Mouse (Mus musculus): ENCODE data around the gene Cpt1c. TPM values are rescaled to one million over a fixed set of nuclear protein-coding genes. Genes with fewer than 3 reads are reported as not detected.

The Cpt1c gene
- polyA plus RNA-seq, 1 experiment from 2014 or later: 1.5 TPM

DNA sequence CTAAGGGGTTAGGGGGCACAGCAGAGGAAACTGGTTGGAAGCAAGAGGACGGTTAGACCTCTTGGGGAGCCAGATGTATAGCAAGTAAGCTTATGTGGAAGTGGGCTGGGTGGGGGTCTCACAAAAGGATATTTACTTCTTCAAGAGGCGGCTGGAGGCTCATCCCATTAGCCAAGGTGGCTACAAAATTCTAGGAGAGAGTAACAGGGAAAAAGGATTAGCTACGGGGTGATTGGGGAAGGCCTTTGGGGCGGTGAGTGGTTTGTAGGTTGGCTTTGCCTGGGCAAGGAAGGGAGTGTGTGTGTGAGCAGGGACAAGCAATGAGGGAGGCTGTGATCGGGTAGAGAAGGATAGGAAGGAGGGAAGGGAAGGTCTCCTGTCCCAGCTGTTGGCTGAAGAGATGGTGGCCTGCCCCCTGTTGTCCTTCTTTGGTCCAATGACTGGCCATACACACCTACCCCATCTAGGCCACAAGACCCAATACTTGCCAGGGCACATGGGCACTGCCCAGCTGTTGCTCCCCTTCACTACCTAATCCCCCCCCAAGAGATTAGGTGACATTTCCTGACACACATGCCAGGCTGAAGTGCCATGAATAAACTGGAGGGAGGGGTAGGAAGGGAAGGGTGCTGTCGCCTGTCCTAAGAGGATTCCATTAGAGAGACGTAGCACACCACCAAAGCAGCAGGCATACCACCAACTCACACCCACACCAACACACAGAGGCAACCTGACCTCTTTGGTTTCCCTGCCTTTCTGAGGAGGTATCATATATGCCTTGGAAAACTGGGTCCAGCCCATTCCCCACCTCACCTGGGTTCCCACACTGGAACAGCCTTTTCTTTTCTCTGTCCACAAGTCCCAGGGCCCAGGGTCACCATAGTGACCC lies 9.5 kb upstream of the Cpt1c start:
- 78% methylated on average over 7 of the region's 7 CpGs for WGBS (ENCODE audit: insufficient replicate concordance)
- H3K4me1 ChIP-seq (replicated peaks): peaks cover 52% of the 10 kb centered on the region
- peak overlapping the region; percentile 99 for H3K4me2 ChIP-seq
- H3K27ac ChIP-seq (replicated peaks): peak overlapping the region; percentile 90
- H3K9ac ChIP-seq: no peak overlapping the region
- no peaks in the 10 kb centered on the region for H3K27me3 ChIP-seq
- no peak for ATAC-seq (ENCODE audit: insufficient read depth)
- H3K36me3 ChIP-seq (replicated peaks): peaks cover 31% of the 10 kb centered on the region
- no peaks in the 10 kb centered on the region for H3K9me3 ChIP-seq (replicated peaks)
- H3K4me3 ChIP-seq (replicated peaks): peak overlapping the region; percentile 95

DNA sequence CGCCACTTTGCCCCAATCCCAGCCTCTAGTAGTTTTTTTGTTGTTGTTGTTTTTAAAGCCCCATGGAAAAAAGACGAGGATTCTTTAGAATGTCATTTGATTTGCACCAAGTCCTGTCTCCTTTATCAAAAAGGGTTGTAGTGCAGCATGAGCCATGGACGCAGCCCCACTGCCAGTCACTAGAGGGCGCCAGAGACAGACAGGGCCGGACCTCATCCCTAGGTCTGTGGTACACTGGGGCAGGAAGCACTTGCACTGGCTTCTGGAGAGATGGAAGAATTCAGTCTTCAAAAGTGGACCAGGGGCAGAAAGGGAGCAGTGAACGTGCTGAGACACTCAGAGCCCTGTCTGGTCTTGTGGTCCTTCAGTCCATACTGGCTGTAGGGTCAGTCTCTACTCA lies 8.4 kb upstream of the Cpt1c start:
- ATAC-seq (ENCODE audit: insufficient read depth): no peak
- Histone ChIP-seq H3K4me3 (replicated peaks) (no peak overlapping the region), H3K9me3 (replicated peaks) (no peaks in the 10 kb centered on the region), H3K36me3 (replicated peaks) (peaks cover 42% of the 10 kb centered on the region), H3K4me1 (replicated peaks) (peaks cover 43% of the 10 kb centered on the region), H3K9ac (no peak overlapping the region), H3K27ac (replicated peaks) (0 out of 2 replicates have a peak overlapping the region, but pooled peaks have one; percentile 90), H3K27me3 (no peaks in the 10 kb centered on the region), H3K4me2 (no peak overlapping the region)
- WGBS (ENCODE audit: insufficient replicate concordance): 21% methylated on average over 6 of the region's 6 CpGs

DNA sequence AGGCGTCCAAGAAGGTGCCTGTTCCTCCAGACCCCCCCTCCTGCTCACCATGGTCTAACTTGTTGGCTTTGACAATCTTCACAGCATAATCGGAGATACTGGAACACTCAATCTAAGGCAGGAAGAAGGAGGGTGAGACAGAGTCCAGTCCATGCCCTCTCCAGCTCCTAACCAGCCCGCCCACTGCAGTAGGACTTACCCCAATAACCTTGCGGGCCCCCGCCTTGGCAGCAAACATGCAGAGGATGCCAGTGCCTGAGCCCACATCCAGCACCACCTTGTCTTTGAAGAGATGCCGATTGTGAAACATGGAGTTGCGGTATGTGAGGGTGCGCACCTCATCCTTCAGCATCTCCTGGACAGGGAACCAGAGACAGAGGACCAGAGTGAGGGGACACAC lies 6.9 kb upstream of the Cpt1c start:
- Histone ChIP-seq H3K36me3 (replicated peaks) (peaks cover 58% of the 10 kb centered on the region), H3K9me3 (replicated peaks) (no peaks in the 10 kb centered on the region), H3K9ac (no peak overlapping the region), H3K4me3 (replicated peaks) (no peak overlapping the region), H3K27ac (replicated peaks) (no peak overlapping the region), H3K4me2 (no peak overlapping the region), H3K4me1 (replicated peaks) (peaks cover 32% of the 10 kb centered on the region), H3K27me3 (no peaks in the 10 kb centered on the region)
- 88% methylated on average over 8 of the region's 8 CpGs for WGBS (ENCODE audit: insufficient replicate concordance)
- no peak for ATAC-seq (ENCODE audit: insufficient read depth)

DNA sequence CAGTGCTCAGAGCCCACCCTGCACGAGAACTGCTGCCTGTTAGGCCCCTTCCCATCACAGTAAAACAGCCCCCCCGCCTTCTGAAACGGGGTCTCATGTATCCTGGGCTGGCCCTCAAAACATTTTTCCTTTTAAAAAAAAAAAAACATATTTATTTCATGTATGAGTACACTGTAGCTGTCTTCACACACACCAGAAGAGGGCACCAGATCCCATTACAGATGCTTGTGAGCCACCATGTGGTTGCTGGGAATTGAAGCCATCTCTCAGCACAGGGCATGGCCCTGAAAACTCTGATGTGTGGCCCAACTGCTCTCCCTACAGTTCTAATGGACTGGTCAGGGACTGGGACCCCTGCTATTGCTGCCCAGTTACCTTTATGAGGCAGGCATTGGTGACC lies 3.6 kb upstream of the Cpt1c start:
- WGBS (ENCODE audit: insufficient replicate concordance): 79% methylated on average over 3 of the region's 3 CpGs
- peaks cover 64% of the 10 kb centered on the region for H3K36me3 ChIP-seq (replicated peaks)
- ATAC-seq (ENCODE audit: insufficient read depth): no peak

DNA sequence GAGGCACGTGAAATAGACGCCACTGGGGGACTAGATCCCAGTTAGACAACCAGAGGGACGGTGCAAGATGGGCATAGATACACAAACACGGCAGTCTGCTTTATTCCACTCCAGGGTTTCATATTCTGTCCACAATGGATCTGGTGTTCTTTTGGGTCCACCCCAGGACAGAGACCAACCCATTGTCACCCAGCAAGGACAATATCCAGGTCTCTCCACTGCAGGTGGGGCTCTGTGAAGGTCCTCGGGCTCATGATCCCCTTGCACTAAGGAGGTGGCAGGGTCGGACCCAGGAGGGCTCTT lies 417 bp upstream of the Cpt1c start:
- Histone ChIP-seq H3K9ac (0 out of 2 replicates have a peak overlapping the region, but pooled peaks have one; percentile 43), H3K4me3 (replicated peaks) (peak overlapping the region; percentile 39; the same call in 1 of the 2 replicates), H3K27me3 (peaks cover 11% of the 10 kb centered on the region; the same call in 1 of the 2 replicates), H3K4me1 (replicated peaks) (peaks cover 45% of the 10 kb centered on the region), H3K36me3 (replicated peaks) (peaks cover 41% of the 10 kb centered on the region), H3K9me3 (replicated peaks) (no peaks in the 10 kb centered on the region), H3K4me2 (peak overlapping the region; percentile 65), H3K27ac (replicated peaks) (peak overlapping the region; percentile 85)
- no peak for ATAC-seq (ENCODE audit: insufficient read depth)
- 26% methylated on average over 6 of the region's 6 CpGs for WGBS (ENCODE audit: insufficient replicate concordance)

More for the DNA sequence above, 3.6 kb upstream of the Cpt1c start:
- no peak overlapping the region for H3K4me2 ChIP-seq
- H3K4me1 ChIP-seq (replicated peaks): peaks cover 30% of the 10 kb centered on the region
- H3K9me3 ChIP-seq (replicated peaks): no peaks in the 10 kb centered on the region
- H3K27me3 ChIP-seq: no peaks in the 10 kb centered on the region
- H3K27ac ChIP-seq (replicated peaks): no peak overlapping the region
- no peak overlapping the region for H3K9ac ChIP-seq
- no peak overlapping the region for H3K4me3 ChIP-seq (replicated peaks)

DNA sequence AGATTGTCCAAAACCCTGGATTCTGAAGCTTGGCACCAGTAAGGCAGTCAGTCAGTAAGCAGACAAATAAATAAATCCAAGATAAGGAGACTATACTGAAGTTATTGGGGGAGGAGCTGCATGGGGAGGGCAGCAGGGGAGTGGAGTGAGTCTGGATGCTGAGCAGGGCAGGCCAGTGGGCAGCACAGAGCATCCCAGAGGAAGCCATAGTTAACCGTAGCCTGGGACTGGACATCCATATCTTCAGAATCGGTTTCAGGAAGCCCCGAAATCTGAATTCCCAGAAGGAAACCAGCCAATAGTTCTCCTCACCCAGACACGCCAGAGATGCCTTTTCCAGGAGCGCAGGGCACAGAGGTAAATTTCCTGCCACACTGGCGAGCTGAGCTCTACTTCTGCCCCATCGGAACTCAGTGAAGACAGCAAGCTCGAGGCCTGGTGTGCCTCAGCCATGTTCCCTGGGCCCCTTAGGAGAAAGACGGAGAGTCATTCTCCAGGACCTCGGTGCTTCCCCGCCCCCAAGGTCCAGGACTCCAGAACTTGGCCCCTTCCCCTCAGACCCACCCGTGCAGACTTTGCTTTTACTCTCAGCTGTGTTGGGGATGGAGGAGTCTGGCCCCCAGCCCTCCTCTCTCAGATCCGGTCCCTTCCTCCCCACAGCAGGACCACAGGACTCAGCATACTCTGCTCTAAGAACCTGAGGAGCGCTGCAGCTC lies 1.1 kb downstream of the Cpt1c start:
- peaks cover 26% of the 10 kb centered on the region for H3K36me3 ChIP-seq (replicated peaks)
- WGBS (ENCODE audit: insufficient replicate concordance): 48% methylated on average over 14 of the region's 14 CpGs
- ATAC-seq (ENCODE audit: insufficient read depth): no peak
- H3K9me3 ChIP-seq (replicated peaks): no peaks in the 10 kb centered on the region
- H3K27me3 ChIP-seq: peaks cover 11% of the 10 kb centered on the region; the same call in 1 of the 2 replicates
- peak overlapping the region; percentile 65 for H3K4me2 ChIP-seq
- peaks cover 45% of the 10 kb centered on the region for H3K4me1 ChIP-seq (replicated peaks)
- H3K9ac ChIP-seq: no peak overlapping the region
- H3K4me3 ChIP-seq (replicated peaks): peak overlapping the region; percentile 39; the same call in 1 of the 2 replicates
- H3K27ac ChIP-seq (replicated peaks): peak overlapping the region; percentile 85

DNA sequence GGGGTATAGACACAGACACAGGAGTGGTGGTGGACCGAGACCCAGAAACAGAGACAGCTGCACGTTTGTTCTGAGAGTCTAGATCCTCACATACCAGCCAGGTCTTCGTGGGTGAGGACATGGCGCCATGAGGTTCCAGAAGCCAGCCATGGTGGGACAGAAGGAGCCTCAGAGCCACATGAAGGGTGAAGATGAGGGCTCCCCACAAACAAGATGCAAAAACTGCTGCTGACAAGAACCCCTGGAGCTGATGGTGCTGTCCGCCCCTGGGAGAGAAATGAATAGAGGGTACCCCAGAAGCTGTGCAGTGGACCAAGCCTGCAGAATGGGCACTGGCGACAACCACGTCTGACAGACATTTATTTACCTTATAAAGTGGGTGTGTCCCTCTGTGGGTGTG lies 3.5 kb downstream of the Cpt1c start:
- H3K27ac ChIP-seq (replicated peaks): no peak overlapping the region
- no peak overlapping the region for H3K9ac ChIP-seq
- H3K36me3 ChIP-seq (replicated peaks): peaks cover 2% of the 10 kb centered on the region; the same call in 1 of the 2 replicates
- no peak for ATAC-seq (ENCODE audit: insufficient read depth)
- H3K4me2 ChIP-seq: peak overlapping the region; percentile 81
- no peak overlapping the region for H3K4me3 ChIP-seq (replicated peaks)
- 54% methylated on average over 7 of the region's 7 CpGs for WGBS (ENCODE audit: insufficient replicate concordance)
- H3K27me3 ChIP-seq: peaks cover 11% of the 10 kb centered on the region; the same call in 1 of the 2 replicates
- H3K9me3 ChIP-seq (replicated peaks): no peaks in the 10 kb centered on the region
- H3K4me1 ChIP-seq (replicated peaks): peaks cover 53% of the 10 kb centered on the region

DNA sequence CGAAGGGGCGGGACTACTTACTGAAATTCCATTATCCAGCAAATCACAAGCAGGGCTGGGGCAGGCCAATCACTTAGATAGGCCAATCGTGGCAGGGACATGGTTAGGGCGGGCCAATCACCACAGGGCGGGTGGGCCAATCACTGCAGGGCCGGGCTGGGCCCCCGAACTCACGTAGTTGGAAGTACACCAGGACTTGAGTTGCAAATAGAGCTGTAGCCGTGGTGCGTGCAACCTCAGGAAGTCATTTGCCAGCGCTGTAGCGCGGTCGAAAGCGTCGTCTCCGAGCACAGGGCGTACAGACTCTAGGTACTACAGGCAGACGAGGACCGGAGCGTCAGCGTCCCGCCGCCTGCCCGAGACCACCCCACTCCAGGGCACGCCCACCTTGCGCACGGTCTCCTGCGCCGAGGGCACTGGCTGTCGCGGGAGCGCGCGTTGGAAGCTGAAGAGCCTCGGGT lies 4.4 kb downstream of the Cpt1c start:
- H3K27ac ChIP-seq (replicated peaks): 0 out of 2 replicates have a peak overlapping the region, but pooled peaks have one; percentile 59
- no peaks in the 10 kb centered on the region for H3K9me3 ChIP-seq (replicated peaks)
- peak overlapping the region; percentile 56 for H3K4me3 ChIP-seq (replicated peaks)
- no peaks in the 10 kb centered on the region for H3K36me3 ChIP-seq (replicated peaks)
- H3K27me3 ChIP-seq: peaks cover 11% of the 10 kb centered on the region; the same call in 1 of the 2 replicates
- WGBS (ENCODE audit: insufficient replicate concordance): 0% methylated on average over 36 of the region's 36 CpGs
- H3K4me2 ChIP-seq: peak overlapping the region; percentile 81
- H3K4me1 ChIP-seq (replicated peaks): peaks cover 48% of the 10 kb centered on the region
- peak; percentile 83 for ATAC-seq (ENCODE audit: insufficient read depth)
- peak overlapping the region; percentile 42; the same call in 1 of the 2 replicates for H3K9ac ChIP-seq

DNA sequence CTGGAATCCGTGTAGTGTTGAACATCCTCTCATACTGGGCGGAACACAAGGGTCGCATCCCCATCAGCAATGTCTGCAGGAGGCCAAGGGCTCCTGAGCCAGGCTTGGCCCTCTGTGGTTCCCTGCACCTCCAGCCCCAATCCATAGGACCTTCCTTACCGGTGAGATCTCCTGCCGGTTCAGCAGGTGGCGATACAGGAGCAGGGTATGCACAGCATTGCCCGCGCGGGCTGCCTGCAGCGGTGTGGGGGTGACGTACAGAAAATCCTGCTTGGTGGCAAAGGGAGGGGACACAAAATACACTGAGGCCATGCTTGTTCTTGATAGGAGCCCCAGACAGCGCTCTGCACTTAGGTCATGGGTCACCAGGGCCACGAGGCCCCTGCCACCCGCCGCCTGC lies 8.0 kb downstream of the Cpt1c start:
- Histone ChIP-seq H3K36me3 (replicated peaks) (no peaks in the 10 kb centered on the region), H3K27me3 (peaks cover 11% of the 10 kb centered on the region; the same call in 1 of the 2 replicates), H3K4me3 (replicated peaks) (no peak overlapping the region), H3K27ac (replicated peaks) (no peak overlapping the region), H3K9ac (no peak overlapping the region), H3K4me2 (no peak overlapping the region), H3K9me3 (replicated peaks) (no peaks in the 10 kb centered on the region), H3K4me1 (replicated peaks) (peaks cover 32% of the 10 kb centered on the region)
- ATAC-seq (ENCODE audit: insufficient read depth): no peak
- WGBS (ENCODE audit: insufficient replicate concordance): 59% methylated on average over 15 of the region's 15 CpGs

DNA sequence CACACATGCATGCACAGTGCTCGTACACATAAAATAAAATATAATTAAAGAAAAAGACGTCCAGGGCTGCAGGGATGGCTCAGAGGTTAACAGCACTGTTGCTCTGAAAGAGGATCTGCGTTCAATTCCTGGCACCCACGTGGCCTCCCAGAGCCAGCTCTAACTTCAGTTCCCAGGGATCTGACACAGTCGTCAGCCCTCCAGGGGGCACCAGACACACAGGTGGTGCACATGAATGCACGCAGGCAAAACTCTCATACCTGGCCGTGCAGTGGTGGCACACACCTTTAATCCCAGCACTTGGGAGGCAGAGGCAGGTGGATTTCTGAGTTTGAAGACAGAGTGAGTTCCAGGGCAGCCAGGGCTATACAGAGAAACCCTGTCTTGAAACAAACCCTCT lies 8.7 kb downstream of the Cpt1c start:
- Histone ChIP-seq H3K4me1 (replicated peaks) (peaks cover 26% of the 10 kb centered on the region), H3K4me2 (no peak overlapping the region), H3K9me3 (replicated peaks) (no peaks in the 10 kb centered on the region), H3K27me3 (0 out of 2 replicates have a peak, but pooled peaks cover 5% of the 10 kb centered on the region), H3K4me3 (replicated peaks) (no peak overlapping the region), H3K36me3 (replicated peaks) (no peaks in the 10 kb centered on the region), H3K27ac (replicated peaks) (no peak overlapping the region), H3K9ac (no peak overlapping the region)
- ATAC-seq (ENCODE audit: insufficient read depth): no peak
- 60% methylated on average over 7 of the region's 7 CpGs for WGBS (ENCODE audit: insufficient replicate concordance)

DNA sequence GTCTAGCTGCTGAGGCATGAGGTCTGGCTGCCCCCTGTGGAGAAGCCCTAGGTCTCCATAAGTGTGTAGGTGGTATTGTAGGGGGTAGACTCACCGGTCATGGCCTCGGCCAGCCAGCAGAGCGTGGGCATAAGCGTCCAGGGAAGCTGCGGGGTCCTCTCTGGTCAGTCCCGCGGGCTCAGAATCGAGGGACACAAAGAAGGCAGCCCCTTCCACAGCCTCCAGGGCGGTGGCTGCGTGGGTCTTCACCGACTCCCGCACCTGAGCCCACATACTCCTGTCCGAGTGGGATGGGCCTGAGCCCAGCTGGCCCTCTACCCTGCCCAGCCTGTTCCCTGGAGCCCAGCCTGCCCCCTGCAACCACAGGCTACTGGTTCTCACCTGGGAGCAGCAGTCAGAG lies 9.7 kb downstream of the Cpt1c start:
- Histone ChIP-seq H3K4me3 (replicated peaks) (no peak overlapping the region), H3K36me3 (replicated peaks) (no peaks in the 10 kb centered on the region), H3K4me1 (replicated peaks) (peaks cover 17% of the 10 kb centered on the region), H3K27me3 (no peaks in the 10 kb centered on the region), H3K9me3 (replicated peaks) (no peaks in the 10 kb centered on the region), H3K4me2 (no peak overlapping the region), H3K9ac (no peak overlapping the region), H3K27ac (replicated peaks) (no peak overlapping the region)
- ATAC-seq (ENCODE audit: insufficient read depth): no peak
- WGBS (ENCODE audit: insufficient replicate concordance): 80% methylated on average over 13 of the region's 13 CpGs

Data from liver, embryonic 15.5 days (tissue).